Mouse (Mus musculus): ENCODE data around the gene Coro1c.

GRCm38 (mm10) chr5:113863994-113864393 is 44.6 kb downstream of the Coro1c start:
- TF ChIP-seq POLR2A (IDR thresholded peaks at IDR 0.05; ENCODE audit: extremely low read depth, insufficient read depth, low read length), result no peak
- TF ChIP-seq CTCF (IDR thresholded peaks at IDR 0.05; ENCODE audit: extremely low read depth, insufficient read depth, low read length), result no peak
